Mouse (Mus musculus): ENCODE measurements around the gene Bmp7. TPM values are rescaled to one million over a fixed set of nuclear protein-coding genes. Genes with fewer than 3 reads are reported as not detected.

Bmp7 gene
- polyA plus RNA-seq, 1 experiment from 2014 or later, result 13.7 TPM

DNA sequence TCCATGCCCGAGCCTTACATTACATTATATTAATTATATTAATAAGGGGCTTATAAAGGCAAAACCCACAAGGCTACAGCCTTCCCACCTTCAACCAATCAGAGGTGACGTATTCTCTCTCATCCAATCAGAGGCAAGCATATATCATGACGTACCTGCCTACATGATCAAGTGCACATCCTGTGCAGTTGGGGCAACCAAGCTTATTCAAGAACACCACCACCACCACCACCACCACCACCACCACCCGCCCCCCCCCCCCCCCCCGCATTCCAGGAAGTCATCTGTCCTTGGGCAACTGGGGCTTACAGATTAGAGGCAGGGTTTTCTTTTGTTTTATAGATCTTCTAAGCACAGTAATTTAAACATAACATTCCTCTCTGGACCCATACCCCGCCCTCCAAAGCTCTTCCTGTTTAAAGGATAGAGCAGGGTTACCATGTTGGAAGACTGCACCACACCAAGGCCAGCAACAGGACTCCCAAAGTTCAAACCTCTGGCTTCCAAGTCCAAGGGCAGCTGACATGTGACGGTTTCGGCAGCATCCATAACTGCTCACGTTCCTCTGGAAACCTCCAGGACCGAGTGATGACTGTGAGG, 121.4 kb downstream of the Bmp7 start:
- WGBS, result 84% methylated on average over 10 of the region's 10 CpGs

More for the DNA sequence above, 121.4 kb downstream of the Bmp7 start:
- Histone ChIP-seq H3K27ac (replicated peaks) (no peak overlapping the region), H3K4me1 (no peaks in the 10 kb centered on the region), H3K4me3 (replicated peaks) (no peak overlapping the region), H3K9me3 (replicated peaks) (no peaks in the 10 kb centered on the region), H3K4me2 (no peak overlapping the region), H3K27me3 (replicated peaks) (peaks cover 17% of the 10 kb centered on the region), H3K36me3 (no peaks in the 10 kb centered on the region), H3K9ac (replicated peaks) (no peak overlapping the region)
- no peak for ATAC-seq (ENCODE audit: low FRiP score)

Small RNAs within 50 kb of the gene (microRNA-seq; reads per million reads assigned to microRNA genes)
- gene Gm22773, result not detected

Other genes starting within 250 kb of the Bmp7 start
- 0.44 and 1.1 TPM in 2 replicates for gene Spo11, start 37.4 kb upstream of the Bmp7 start, polyA plus RNA-seq (2015; fragmentation: Nextera tagmentation; extraction: Ambion mirVana)
- 109 and 117 TPM in 2 replicates for gene Rae1, start 59.8 kb upstream of the Bmp7 start, polyA plus RNA-seq (2015; fragmentation: Nextera tagmentation; extraction: Ambion mirVana)
- gene Rbm38, start 80.2 kb upstream of the Bmp7 start, polyA plus RNA-seq (2015; fragmentation: Nextera tagmentation; extraction: Ambion mirVana), result 11.5 and 22.7 TPM in 2 replicates
- gene Ctcfl, start 179.2 kb upstream of the Bmp7 start, polyA plus RNA-seq (2015; fragmentation: Nextera tagmentation; extraction: Ambion mirVana), result 0.09 and 0.10 TPM in 2 replicates
- gene Pck1, start 212.7 kb upstream of the Bmp7 start, polyA plus RNA-seq (2015; fragmentation: Nextera tagmentation; extraction: Ambion mirVana), result 0.34 TPM in 1 of 2 replicates, not detected in the other

Measured in neural tube, embryonic 15.5 days (tissue).